Mouse (Mus musculus) monocyte, adult 2 months (primary cell): ENCODE measurements around the gene Gstt1.
"Not testable (repeated sequence)": the region's sequence is repeated elsewhere in the genome, so short reads cannot be mapped to it uniquely, and the experiment has no call there.

Experiments used
- DNase-seq, 2 experiments: peaks; one replicate each; pipeline ENCODE4 v3.0.0; 2022; ENCODE audit warnings: low spot score in 2 of 2, low read depth in 1 of 2

Gstt1 gene

DNA sequence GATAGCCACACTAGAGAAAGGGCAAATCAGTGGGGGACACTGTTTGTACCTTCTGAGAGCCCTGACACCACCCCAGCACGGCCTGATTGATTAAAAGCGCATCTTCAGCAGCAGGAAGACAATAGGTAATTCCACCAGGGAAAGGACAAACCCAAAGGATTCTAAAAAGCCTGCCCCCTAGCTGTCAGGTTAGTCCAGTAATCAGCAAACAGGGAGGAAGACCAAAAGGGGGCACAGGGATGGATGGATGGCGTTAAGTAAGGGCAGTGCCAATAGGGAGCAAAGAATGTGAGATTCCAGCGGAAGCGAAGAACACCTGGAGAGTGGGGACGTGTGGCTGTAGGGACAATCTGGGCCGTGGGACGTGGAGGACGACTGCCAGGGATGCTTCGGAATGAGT lies 20.3 kb upstream of the Gstt1 start:
- no peak for DNase-seq

DNA sequence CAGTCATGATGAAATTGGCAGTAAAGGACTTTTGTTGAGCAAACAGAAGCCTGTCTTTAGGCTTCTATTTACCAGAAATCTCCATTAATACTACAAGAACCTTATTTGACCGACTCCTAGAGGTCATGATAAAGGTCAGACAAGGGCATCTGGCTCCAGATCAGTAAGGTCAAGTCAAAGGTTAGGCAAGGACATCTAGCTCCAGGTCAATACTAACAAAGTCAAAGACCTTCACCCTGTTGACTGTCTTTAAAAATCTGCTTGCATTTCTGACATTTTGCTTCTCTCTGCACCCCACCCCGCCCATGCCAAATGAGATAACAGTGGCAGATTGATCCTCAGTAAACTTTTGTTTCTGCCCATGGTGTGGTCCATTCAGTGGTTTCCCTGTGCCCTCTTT lies 5.8 kb upstream of the Gstt1 start:
- DNase-seq: no peak

DNA sequence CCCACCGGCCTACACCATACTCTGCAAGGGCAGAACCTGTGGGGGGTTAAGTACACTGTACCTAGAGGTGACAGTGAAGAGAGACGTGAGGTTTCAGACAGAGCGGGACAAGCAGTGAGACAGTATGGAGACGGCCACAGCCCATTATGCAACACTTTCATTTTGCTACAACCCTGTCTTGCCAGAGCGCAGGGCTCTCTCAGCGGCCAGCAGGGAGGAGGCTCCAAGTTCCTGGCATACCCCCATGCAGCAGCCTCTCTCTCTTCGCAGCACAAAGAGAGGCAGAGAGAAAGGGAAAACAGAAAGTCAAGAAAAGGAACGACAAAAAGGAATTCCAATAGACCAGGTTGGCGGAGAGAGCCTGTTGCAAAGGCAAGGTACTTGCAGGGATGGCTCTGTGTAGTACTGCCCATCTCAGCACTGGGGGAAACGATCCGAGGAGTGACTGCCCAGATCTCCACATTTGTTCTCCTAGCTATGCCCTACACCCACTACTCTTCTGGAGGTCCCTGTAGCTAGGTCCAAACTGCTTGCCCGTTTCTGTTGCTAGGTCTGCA lies 687 bp downstream of the Gstt1 start:
- DNase-seq: no peak

- DNase-seq: no peak
These were observed 1.5 kb downstream of the Gstt1 start for GRCm38 (mm10) chr10:75796731-75797516.

GRCm38 (mm10) chr10:75794880-75795279 lies 3.5 kb downstream of the Gstt1 start:
- DNase-seq: no peak

- no peak for DNase-seq
These were observed 7.6 kb downstream of the Gstt1 start for GRCm38 (mm10) chr10:75790773-75791172.

- DNase-seq: no peak
These were observed 8.5 kb downstream of the Gstt1 start for GRCm38 (mm10) chr10:75789841-75790240.

- no peak for DNase-seq
These were observed 9.2 kb downstream of the Gstt1 start for GRCm38 (mm10) chr10:75789081-75789735.

DNA sequence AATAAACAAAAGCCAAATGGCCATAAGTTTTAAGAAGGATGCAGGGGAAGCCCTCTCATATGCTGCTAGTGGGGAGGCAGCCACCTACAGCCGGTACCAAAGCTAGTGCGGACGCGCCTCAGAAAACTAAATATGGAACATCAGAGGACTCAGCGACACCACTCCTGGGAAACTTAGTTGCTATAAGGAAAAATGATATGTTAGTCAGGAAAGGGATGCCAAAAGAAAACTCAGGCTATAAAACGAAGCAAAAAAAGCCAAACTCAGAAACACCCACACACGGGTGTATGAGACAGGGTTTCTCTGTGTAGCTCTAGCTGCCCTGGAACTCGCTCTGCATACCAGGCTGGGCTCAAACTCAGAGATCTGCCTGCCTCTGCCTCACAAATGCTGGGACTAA lies 10.1 kb downstream of the Gstt1 start:
- DNase-seq: no peak

DNA sequence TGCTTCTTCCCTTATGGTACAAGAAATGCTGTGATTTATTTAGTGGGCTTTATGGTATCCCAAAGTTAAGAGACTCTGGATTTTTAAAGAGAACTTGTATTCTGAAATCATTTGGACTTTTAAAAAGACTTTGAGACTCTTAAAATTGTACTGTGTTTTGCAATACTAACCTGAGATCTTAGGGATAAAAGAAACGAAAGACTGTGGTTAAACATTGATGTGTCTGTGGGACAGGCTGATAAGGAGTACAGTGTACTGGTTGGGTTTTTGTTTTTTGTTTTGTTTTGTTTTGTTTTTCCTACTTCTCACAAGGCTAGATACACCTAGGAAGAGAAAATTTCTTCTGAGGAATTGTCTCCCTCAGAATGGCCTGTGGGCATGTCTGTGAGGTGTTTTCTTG lies 12.9 kb downstream of the Gstt1 start:
- DNase-seq: no peak

- DNase-seq: peak in 1 of 2 experiments; percentile 7
These were observed 17.4 kb downstream of the Gstt1 start, which contains the start of the genes Gm20441 and Gstt3 for GRCm38 (mm10) chr10:75780769-75781578. Gene Gm20441 (minus strand): TSS chr10:75780954. Gene Gstt3 (minus strand): TSS chr10:75781414.

DNA sequence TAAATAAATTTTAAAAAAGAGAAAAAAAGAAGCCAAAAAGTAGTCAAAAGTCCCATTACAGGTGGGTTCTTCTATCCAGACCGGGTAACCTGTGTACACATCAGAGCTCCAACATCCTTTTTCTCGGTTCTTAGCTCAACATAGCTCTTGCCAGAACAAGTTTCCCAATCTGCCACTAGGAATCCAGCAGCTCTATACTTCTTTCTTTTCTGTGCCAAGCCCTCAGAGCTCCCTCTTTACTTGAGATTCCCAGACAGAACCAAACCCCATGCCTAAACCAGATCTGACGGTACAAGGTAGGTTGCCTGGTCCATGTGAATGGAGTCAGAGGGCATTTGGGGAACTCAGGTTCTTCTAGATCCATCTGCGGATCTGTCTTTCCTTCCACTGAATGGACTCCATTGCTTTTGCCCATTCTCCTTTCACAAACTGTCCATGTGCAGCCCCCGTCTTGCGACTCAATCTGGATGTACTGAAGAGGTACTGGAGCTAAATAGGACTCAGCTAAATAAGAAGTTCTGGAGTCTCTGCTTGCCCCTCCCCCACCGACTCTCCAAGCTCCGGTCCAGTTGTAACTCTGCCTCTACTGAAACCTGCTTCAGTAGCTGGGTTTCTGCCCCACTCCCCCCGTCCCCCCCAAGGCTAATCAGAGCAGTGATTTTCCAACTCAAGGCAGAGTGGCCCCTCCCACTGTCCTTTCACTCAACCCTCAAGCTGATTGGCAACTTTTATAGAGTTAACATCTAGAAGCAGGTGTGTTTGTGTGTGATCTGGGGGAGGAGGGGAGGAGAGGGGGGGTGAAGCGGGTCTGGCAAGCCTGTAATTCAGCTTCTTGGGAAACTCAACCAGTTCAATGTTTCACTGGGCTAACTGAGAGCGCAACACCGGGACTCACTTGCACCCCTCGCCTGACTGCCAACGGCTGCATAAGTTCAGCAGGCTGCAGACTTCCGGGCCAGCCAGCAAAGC lies 18.9 kb downstream of the Gstt1 start:
- no peak for DNase-seq

GRCm38 (mm10) chr10:75777885-75778284 lies 20.5 kb downstream of the Gstt1 start:
- DNase-seq: no peak

GRCm38 (mm10) chr10:75776562-75776961 lies 21.8 kb downstream of the Gstt1 start:
- DNase-seq: no peak

- DNase-seq: no peak
These were observed 23.8 kb downstream of the Gstt1 start for GRCm38 (mm10) chr10:75774587-75774986.

DNA sequence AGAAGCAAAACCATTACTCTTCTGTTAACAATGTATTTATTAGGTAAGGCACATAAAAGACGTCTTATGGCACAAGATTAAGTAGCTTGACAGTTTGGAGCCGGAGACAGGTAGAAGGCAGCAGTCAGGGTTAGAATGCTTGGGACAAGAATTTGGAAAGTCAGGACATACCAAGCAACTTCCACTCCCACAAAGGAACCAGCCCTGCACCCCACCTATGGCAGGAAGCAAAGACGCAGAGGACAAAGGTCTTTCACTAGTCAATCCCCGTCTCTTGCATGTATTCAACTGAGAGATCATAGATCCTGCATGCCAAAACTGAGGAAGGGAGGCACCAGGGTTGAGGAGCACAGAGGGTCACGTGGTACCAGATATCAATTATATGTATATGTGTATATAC lies 24.3 kb downstream of the Gstt1 start:
- DNase-seq: no peak

- peak in 1 of 2 experiments; percentile 52 for DNase-seq
These were observed 25.4 kb downstream of the Gstt1 start, which contains the start of gene Ddt for GRCm38 (mm10) chr10:75772795-75773664. Gene Ddt (minus strand): TSS chr10:75773414.

DNA sequence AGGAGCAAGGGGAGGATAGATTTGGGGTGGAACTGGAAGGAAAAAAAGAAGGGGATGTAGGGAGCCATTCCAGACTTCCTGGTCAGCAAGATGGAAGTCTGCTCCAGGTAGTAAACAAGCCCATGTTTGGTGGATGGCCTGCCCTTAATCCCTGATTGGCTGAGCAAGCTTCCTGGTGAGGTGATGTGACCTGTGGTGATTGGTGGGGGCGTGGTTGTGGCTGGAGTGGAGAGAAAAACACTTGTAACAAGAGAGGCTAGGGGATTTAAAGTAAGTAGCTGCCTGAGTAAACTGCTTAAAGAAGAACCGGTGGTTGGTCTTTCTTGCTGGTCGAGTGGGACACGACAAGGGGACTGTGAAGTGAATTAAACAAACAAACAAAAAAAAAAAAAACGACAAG lies 30.6 kb downstream of the Gstt1 start:
- DNase-seq: not testable (repeated sequence)

- DNase-seq: no peak
These were observed 31.5 kb downstream of the Gstt1 start for GRCm38 (mm10) chr10:75766856-75767255.
